Mouse (Mus musculus) Patski (cell line): ENCODE data around the gene Ociad2. TPM values are rescaled to one million over a fixed set of nuclear protein-coding genes. Genes with fewer than 3 reads are reported as not detected.

Experiments
- ATAC-seq: fragments of 100-300 bp; one replicate; pipeline ENCODE4 v1.8.0; 2021
- CTCF ChIA-PET: fragments of 350-600 bp; sonication (Branson Sonifier 250); formaldehyde crosslinking; loops from one replicate; lab custom pipeline; 2022; ENCODE audit warnings: inconsistent platforms; lab: Charles Lee
- POLR2A ChIA-PET: fragments of 350-600 bp; sonication (Branson Sonifier 250); formaldehyde crosslinking; loops from one replicate; lab custom pipeline; 2022; ENCODE audit warnings: antibody characterized with exemption, inconsistent platforms; lab: Charles Lee
- DNase-seq: peaks from one replicate; pipeline ENCODE4 v3.0.0-alpha.2; 2011; ENCODE audit warnings: low read depth, low spot score
- H3K27me3 ChIP-seq: fragments of 371-371 bp; one replicate; pipeline ENCODE4 v1.5.1; 2021
- CTCF ChIP-seq: fragments of 100-300 bp; IDR thresholded peaks from one replicate; pipeline ENCODE4 v1.5.1; 2021
- in situ Hi-C: fragments of 300-500 bp; cut with MboI; formaldehyde crosslinking; loops from 3 replicates; pipeline ENCODE4 v1.11.1; 2018; ENCODE audit warnings: low pct_unique_long_range_greater_than_20kb, mixed read lengths
- polyA plus RNA-seq: library from polyadenylated mRNA; unstranded; gene quantifications from one replicate; pipeline ENCODE4 v1.2.3, GENCODE M21; 2021

Gene Ociad2
- polyA plus RNA-seq, 1 experiment from 2014 or later, result 46.1 TPM

- DNase-seq, result no peak
- POLR2A ChIA-PET, result no interaction called here
- no peak for ATAC-seq
Measured at GRCm38 (mm10) chr5:73295016-73295415, 45.8 kb downstream of the Ociad2 start.

GRCm38 (mm10) chr5:73293458-73293827 lies 47.4 kb downstream of the Ociad2 start:
- POLR2A ChIA-PET, result interaction anchor here (0.6 to 1.4 kb wide), 5 partner anchors 15 to 223 kb away, joined by 4 to 6 read pairs (median 5); no protein-coding TSS in a partner anchor
- no peaks in the 10 kb centered on the region for H3K27me3 ChIP-seq
- ATAC-seq, result no peak

More at GRCm38 (mm10) chr5:73295016-73295415, 45.8 kb downstream of the Ociad2 start:
- in situ Hi-C loops, result loop anchor here (5.0 kb wide), 1 partner anchor 87 kb away; no protein-coding TSS in a partner anchor
- TF ChIP-seq CTCF, result no peak
- H3K27me3 ChIP-seq, result no peaks in the 10 kb centered on the region
- CTCF ChIA-PET, result interaction anchor here (0.8 to 1.4 kb wide), 2 partner anchors 84 to 88 kb away, joined by 3 to 4 read pairs; no protein-coding TSS in a partner anchor

GRCm38 (mm10) chr5:73292502-73293457 lies 48.0 kb downstream of the Ociad2 start, which contains the start of gene Ociad1:
Gene Ociad1 (plus strand): TSS chr5:73292784.
- H3K27me3 ChIP-seq, result no peaks in the 10 kb centered on the region
- ChIA-PET POLR2A (interaction anchor here (0.6 to 1.4 kb wide), 6 partner anchors 14 to 223 kb away, joined by 3 to 6 read pairs (median 5); no protein-coding TSS in a partner anchor), CTCF (interaction anchor here (0.7 to 2.7 kb wide), 4 partner anchors 12 to 90 kb away, joined by 3 to 11 read pairs (median 4); no protein-coding TSS in a partner anchor)
- DNase-seq (peak; percentile 86), ATAC-seq (peak; percentile 95)
- in situ Hi-C loops, result no loop called here
- no peak for TF ChIP-seq CTCF

More at GRCm38 (mm10) chr5:73293458-73293827, 47.4 kb downstream of the Ociad2 start:
- in situ Hi-C loops, result no loop called here
- CTCF ChIA-PET, result interaction anchor here (0.7 to 1.7 kb wide), 3 partner anchors 15 to 90 kb away, joined by 3 to 4 read pairs (median 4); no protein-coding TSS in a partner anchor
- no peak for TF ChIP-seq CTCF
- no peak for DNase-seq

- no peaks in the 10 kb centered on the region for H3K27me3 ChIP-seq
- POLR2A ChIA-PET, result no interaction called here
- TF ChIP-seq CTCF, result no peak
- DNase-seq (no peak), ATAC-seq (no peak)
- in situ Hi-C loops, result no loop called here
- CTCF ChIA-PET, result interaction anchor here (1.3 kb wide), 1 partner anchor 9 kb away, joined by 4 read pairs; no protein-coding TSS in a partner anchor
Measured at GRCm38 (mm10) chr5:73289900-73290299, 50.9 kb downstream of the Ociad2 start.

- CTCF ChIA-PET, result interaction anchor here (1.2 to 2.3 kb wide), 2 partner anchors 8 to 109 kb away, joined by 4 to 6 read pairs; no protein-coding TSS in a partner anchor
- no peak for TF ChIP-seq CTCF
- no peaks in the 10 kb centered on the region for H3K27me3 ChIP-seq
- DNase-seq, result peak; percentile 49
- POLR2A ChIA-PET, result interaction anchor here (0.6 kb wide), 1 partner anchor 86 kb away, joined by 4 read pairs; no protein-coding TSS in a partner anchor
- peak; percentile 67 for ATAC-seq
- in situ Hi-C loops, result no loop called here
Measured at GRCm38 (mm10) chr5:73286603-73287002, 54.2 kb downstream of the Ociad2 start.

- no peak for DNase-seq
- ChIA-PET POLR2A (no interaction called here), CTCF (interaction anchor here (0.7 kb wide), 1 partner anchor 19 kb away, joined by 3 read pairs; no protein-coding TSS in a partner anchor)
- no peaks in the 10 kb centered on the region for H3K27me3 ChIP-seq
- ATAC-seq, result no peak
- in situ Hi-C loops, result no loop called here
- no peak for TF ChIP-seq CTCF
Measured at GRCm38 (mm10) chr5:73285470-73285978, 55.3 kb downstream of the Ociad2 start.

GRCm38 (mm10) chr5:73284046-73284445 lies 56.8 kb downstream of the Ociad2 start:
- no peak for ATAC-seq
- CTCF ChIA-PET, result interaction anchor here (1.5 kb wide), 1 partner anchor 20 kb away, joined by 4 read pairs; no protein-coding TSS in a partner anchor
- no peak for TF ChIP-seq CTCF
- in situ Hi-C loops, result no loop called here
- DNase-seq, result no peak
- POLR2A ChIA-PET, result no interaction called here
- H3K27me3 ChIP-seq, result no peaks in the 10 kb centered on the region

- H3K27me3 ChIP-seq, result no peaks in the 10 kb centered on the region
- in situ Hi-C loops, result no loop called here
- ChIA-PET CTCF (interaction anchor here (1.4 to 2.6 kb wide), 2 partner anchors 9 to 11 kb away, joined by 4 to 11 read pairs; partner anchors contain the start of gene Ociad1), POLR2A (interaction anchor here (0.7 to 1.4 kb wide), 4 partner anchors 11 to 125 kb away, joined by 3 to 9 read pairs (median 6); no protein-coding TSS in a partner anchor)
- no peak for TF ChIP-seq CTCF
- no peak for ATAC-seq
- DNase-seq, result no peak
Measured at GRCm38 (mm10) chr5:73280567-73280850, 60.3 kb downstream of the Ociad2 start.

- DNase-seq, result no peak
- ChIA-PET CTCF (interaction anchor here (1.4 to 2.6 kb wide), 4 partner anchors 7 to 18 kb away, joined by 4 to 11 read pairs (median 5); partner anchors contain the start of gene Ociad1), POLR2A (interaction anchor here (0.6 to 1.8 kb wide), 7 partner anchors 11 to 1518 kb away, joined by 3 to 9 read pairs (median 6); no protein-coding TSS in a partner anchor)
- no peak for TF ChIP-seq CTCF
- H3K27me3 ChIP-seq, result no peaks in the 10 kb centered on the region
- in situ Hi-C loops, result no loop called here
- ATAC-seq, result no peak
Measured at GRCm38 (mm10) chr5:73279732-73280566, 60.9 kb downstream of the Ociad2 start.
